Mouse (Mus musculus): ENCODE data around the gene Mrpl1.

- TF ChIP-seq CTCF (IDR thresholded peaks at IDR 0.05; ENCODE audit: borderline replicate concordance, insufficient read depth, low read length) (no peak), POLR2A (IDR thresholded peaks at IDR 0.05; ENCODE audit: low read depth, low read length) (no peak)
These were observed 19.7 kb downstream of the Mrpl1 start for GRCm38 (mm10) chr5:96228967-96229366.
